Mouse (Mus musculus) erythroblast, embryonic 14.5 days (primary cell): ENCODE data around the gene Trrap.

ENCODE experiments used
- GATA1 ChIP-seq: IDR thresholded peaks from 2 replicates; pipeline ENCODE4 v1.6.1; 2012; ENCODE audit warnings: low read length, inconsistent platforms, mixed read lengths
- TAL1 ChIP-seq: IDR thresholded peaks from 3 replicates; pipeline ENCODE4 v1.6.1; 2012; ENCODE audit warnings: low read length, inconsistent platforms, mixed read lengths

DNA sequence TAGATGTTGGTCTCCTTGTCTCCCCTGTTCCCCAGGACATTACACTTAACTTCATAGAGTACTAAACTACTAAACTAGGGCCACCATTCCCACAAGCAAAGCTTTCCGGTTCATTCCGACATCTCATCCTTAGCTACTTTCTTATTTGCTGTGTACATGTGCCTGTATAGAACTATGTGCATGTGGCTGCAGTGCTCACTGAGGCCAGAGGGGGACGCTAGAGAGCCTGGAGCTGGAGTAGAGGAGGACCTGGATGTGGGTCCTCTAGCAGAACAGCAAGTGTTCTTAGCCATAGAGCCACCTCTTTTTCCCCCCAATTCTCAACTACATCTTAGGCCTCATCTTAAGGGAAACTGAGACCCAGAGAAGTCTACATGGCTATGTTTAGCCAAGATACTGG lies 42.0 kb upstream of the Trrap start:
- TF ChIP-seq GATA1 (no peak), TAL1 (no peak)
